Mouse (Mus musculus): ENCODE measurements around the gene Syna.

- TF ChIP-seq CTCF (IDR thresholded peaks at IDR 0.05; ENCODE audit: borderline replicate concordance, control insufficient read depth, extremely low read depth, insufficient read depth, low read length, poor library complexity) (no peak), POLR2A (IDR thresholded peaks at IDR 0.05; ENCODE audit: control insufficient read depth, extremely low read depth, insufficient read depth, low read length, poor library complexity) (no peak)
These were observed 5.9 kb downstream of the Syna start for GRCm38 (mm10) chr5:134553951-134554546.
